Mouse (Mus musculus) ES-Bruce4 (cell line): ENCODE results near the gene Ammecr1.

Experiments used
- CTCF ChIP-seq: IDR thresholded peaks from one replicate; pipeline ENCODE4 v1.8.1; 2011; ENCODE audit warnings: low read depth, low read length
- EP300 ChIP-seq: IDR thresholded peaks from 2 replicates; pipeline ENCODE4 v1.6.1; 2011; ENCODE audit warnings: low read depth, low read length; ENCODE audit not compliant: insufficient read depth
- POLR2A ChIP-seq: IDR thresholded peaks from one replicate; pipeline ENCODE4 v1.8.1; 2011; ENCODE audit warnings: low read length; ENCODE audit not compliant: insufficient read depth

- TF ChIP-seq CTCF: no peak
- TF ChIP-seq POLR2A: no peak
- TF ChIP-seq EP300: no peak
Observed at GRCm38 (mm10) chrX:142959674-142960307, 6.7 kb downstream of the Ammecr1 start.
